Mouse (Mus musculus): ENCODE measurements at regions not wholly inside any gene's neighbourhood (a gene's known extent, or its start where the extent isn't known, plus 50 kb on each side); places are given as distances from the start of the nearest gene placed in this dataset.
A peak's percentile ranks its signal among the peaks of the same experiment; 100 is the strongest.
"Not testable (repeated sequence)": the region's sequence is repeated elsewhere in the genome, so short reads cannot be mapped to it uniquely, and the experiment has no call there.

GRCm38 (mm10) chr9:92661938-92662337 lies 119.9 kb downstream of the Plod2 start:
- no peak for DNase-seq

GRCm38 (mm10) chr9:92667361-92667881 lies 125.4 kb downstream of the Plod2 start:
- DNase-seq = no peak

GRCm38 (mm10) chr9:92671966-92672365 lies 129.9 kb downstream of the Plod2 start:
- no peak for DNase-seq

DNA sequence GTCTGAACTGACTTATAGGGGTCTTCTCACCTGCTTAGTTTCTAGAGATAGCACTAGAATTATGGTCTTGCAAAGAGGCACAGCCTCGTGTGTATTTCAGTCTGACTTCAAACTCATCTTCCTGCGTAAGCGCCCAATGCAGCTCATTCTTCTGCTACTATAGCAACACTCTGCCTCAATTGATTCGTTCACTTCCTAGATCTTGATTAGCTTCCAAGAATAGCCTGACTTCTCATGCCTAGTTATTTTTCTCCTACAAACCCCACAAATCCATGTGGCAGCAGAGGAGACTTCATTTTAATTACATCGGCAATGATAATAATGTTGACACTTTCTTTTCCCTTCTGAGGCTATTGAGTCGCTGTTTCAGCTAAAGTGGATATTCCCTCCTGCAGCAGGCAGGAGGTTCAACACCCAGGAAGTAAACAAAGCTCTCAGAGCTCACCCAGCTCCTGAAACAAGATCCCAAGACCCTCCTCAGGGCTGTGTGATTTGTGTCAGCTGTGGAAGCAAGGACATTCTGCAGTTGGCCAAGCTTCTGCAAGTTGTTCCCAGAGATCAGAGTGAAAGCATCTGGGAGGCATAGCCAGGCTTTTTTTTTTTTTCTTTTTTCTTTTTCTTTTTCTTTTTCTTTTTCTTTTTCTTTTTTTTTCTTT lies 152.5 kb downstream of the Plod2 start:
- no peak for DNase-seq

DNA sequence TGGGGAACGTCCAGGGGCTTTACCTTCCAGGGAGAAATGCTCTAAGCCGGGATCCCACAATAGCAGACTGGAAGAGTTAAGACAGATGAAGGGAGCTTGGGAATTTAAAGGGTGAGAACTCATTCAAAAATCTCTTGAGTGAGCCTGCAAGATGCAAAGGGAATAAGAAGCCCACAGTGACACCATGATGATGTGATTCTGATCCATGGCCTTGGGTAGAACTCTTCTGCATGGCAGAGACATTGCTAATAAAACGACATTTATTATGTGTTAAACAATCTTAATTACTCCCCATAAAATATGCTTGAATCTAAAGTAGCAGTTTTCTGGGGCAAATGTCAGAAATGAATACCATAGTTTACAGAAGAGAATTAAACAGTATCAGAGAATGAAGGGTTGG lies 155.9 kb downstream of the Plod2 start:
- no peak for DNase-seq

DNA sequence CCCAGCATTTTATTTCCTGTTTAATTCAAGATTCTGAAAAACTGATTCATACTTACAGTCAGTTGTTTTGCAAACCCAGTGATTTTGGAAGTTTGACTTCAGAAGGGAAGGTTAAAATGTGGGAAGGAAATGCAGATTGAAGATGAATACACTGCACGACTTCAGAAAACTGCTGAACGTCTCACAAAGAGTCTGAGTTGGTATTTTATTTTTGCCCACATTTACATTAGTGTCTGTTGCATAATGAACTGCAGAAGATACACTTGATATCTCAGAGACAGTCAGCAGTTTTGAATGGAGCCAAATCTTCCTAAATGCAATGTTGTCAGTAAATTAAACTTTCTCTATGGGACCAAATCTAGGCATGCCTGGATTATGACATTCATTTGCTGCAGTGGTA lies 162.7 kb downstream of the Plod2 start:
- no peak for DNase-seq

GRCm38 (mm10) chr9:92707011-92707410 lies 165.0 kb downstream of the Plod2 start:
- DNase-seq = no peak

GRCm38 (mm10) chr9:92717176-92717575 lies 175.2 kb downstream of the Plod2 start:
- no peak for DNase-seq

GRCm38 (mm10) chr9:92718337-92718736 lies 176.3 kb downstream of the Plod2 start:
- no peak for DNase-seq

GRCm38 (mm10) chr9:92719251-92719650 lies 177.2 kb downstream of the Plod2 start:
- DNase-seq = no peak

- no peak for DNase-seq
Observed at GRCm38 (mm10) chr9:92728864-92729263, 186.8 kb downstream of the Plod2 start.

- DNase-seq = no peak
Observed at GRCm38 (mm10) chr9:92731396-92731795, 189.4 kb downstream of the Plod2 start.

- no peak for DNase-seq
Observed at GRCm38 (mm10) chr9:92767532-92767931, 225.5 kb downstream of the Plod2 start.

DNA sequence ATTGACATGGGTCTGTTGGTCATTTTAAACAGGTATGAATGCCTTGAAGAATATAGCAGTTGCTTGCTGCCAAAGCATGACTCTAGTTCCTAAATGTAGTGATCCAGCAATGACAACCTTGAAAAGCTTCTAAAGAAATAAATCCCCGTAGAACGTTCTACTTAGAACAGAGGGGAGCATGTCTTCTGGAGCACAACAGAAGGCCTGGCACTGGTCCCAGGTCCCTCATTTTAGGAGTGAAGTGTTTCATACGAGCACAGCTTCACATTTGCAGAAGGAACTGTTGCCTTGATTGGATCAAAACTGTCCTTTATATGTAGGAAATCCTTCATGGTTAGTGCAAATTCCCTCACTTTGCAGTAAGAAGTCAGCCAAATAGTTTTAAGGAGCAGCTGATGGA lies 226.4 kb downstream of the Plod2 start:
- no peak for DNase-seq

- DNase-seq = peak in 1 of 2 experiments; percentile 8
Observed at GRCm38 (mm10) chr9:92769528-92769927, 227.5 kb downstream of the Plod2 start.

DNA sequence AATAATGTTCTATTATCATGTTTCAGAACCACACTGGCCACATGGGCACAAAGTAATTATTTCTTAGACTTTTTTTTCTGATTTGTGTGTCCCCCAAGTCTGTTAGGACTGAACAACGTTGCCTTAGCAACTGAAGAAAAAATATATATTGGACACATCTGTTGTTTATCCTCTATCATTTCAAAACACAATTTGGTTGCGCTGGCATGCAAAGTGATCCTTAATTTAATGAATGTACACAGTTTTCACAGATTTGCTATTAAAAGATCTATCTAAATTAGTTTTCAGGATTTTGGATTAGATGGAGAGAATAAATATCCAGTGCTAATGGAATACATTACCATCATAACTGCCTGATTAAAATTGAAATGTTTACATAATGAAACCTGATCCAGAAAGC lies 229.0 kb downstream of the Plod2 start:
- no peak for DNase-seq

- DNase-seq = no peak
Observed at GRCm38 (mm10) chr9:92771716-92772115, 229.7 kb downstream of the Plod2 start.

DNA sequence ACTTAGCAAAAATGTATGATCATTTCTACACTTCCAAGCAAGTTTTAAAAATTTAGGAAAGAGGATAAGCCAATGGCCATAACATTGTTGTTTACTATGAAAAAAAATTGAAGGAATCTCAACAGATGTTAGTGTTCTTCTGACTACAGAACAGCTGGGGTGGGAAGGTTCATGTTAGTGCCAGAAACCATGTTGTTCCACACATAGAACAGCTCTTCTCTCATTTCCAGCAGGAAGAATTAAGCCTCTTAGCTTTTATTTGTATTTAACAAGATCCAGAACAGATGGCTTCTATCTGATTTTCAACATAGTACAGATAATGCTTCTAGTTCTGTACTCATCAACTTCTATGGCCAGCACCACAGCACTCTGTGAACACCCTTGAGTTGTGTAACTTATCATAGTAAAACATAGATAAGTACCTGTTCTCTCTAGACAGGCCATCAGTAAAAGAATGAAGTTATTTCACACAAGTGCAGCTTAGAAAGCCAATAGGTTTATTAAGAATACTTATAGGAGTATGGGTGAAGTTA lies 241.0 kb downstream of the Plod2 start:
- DNase-seq = no peak

- no peak for DNase-seq
Observed at GRCm38 (mm10) chr9:92799695-92800094, 257.7 kb downstream of the Plod2 start.

DNA sequence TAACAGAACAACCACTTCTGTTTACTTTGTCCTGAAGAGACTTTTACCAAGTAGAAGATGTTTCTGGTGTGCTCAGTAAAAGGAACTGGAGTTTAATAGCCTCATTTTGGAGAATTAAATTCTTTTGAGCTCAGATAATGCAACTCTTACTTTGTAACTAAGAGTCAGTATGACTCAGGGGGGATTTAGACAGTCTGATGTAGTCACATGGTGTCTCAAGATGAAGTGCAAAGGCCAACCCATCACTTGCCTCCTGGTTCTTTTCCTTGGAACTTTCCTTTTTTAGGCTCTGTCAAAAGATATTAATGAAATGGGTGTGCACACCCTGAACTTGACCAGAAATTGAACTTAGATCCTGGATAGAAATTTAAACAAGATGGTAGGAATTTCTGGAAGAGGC lies 267.4 kb downstream of the Plod2 start:
- DNase-seq = no peak

- no peak for DNase-seq
Observed at GRCm38 (mm10) chr9:92820721-92821120, 278.7 kb downstream of the Plod2 start.

GRCm38 (mm10) chr9:92826708-92827353 lies 284.8 kb downstream of the Plod2 start:
- no peak for DNase-seq

DNA sequence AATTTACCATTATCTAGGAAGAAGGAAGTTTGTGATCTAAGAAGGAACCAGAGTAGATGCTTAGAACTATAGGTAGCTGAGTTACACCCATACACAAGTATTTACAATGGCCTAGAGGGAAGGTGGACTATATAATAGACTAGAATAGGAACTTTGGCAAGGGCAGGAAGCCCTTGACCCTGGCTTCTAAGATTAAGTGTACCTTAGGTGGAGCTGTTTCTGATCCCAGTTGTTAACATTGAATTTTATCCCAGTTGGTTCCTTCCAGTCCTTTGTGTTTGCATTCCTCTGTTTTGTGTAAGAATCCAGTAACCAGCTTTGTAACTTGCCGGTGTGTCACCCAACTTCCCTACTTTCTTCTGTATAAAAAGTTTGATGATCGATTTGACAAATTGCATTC lies 294.1 kb downstream of the Plod2 start:
- not testable (repeated sequence) for DNase-seq

DNA sequence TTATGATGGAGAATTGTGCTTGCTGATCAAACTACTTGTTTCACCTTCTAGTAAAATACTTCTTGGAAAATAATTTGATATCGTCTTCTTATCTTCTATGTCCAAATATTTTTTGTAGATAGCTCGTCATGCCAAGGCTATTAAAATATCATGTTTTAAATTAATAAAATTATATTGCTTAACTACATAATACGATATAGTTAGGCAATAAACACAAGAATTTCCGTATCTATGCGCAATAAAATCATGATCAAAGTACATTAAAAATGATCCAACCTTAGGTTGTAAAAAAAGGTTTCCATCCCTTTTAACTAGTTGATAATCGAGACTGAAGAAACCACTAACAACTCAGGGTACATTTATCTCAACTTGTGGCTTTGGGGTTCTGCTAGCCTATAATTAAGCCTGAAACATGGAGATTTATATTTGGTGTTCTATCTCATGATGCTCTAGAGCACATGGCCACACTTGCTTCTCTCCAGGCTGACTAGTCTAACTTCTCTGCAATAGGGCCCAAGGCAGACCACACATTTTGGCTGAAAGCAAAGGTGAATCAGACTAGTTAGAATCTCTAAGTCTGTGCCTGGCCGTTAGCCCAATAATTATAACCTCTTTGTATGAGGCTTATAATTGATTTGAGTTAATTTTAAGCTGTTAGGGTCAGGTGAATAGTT lies 314.5 kb downstream of the Plod2 start:
- no peak for DNase-seq

All from kidney, adult 8-10 months (tissue).